Mouse (Mus musculus) hindbrain, embryonic 16.5 days (tissue): ENCODE data around the gene Gmfg. TPM values are rescaled to one million over a fixed set of nuclear protein-coding genes. Genes with fewer than 3 reads are reported as not detected.

ENCODE experiments used
- ATAC-seq: fragments of 200-750 bp; cut with Nextera tagmentation; 2 replicates; pipeline ENCODE4 v1.8.0; 2017; ENCODE audit warnings: moderate TSS enrichment, moderate library complexity
- H3K27ac ChIP-seq: fragments of 300-500 bp; sonication (generic); 2 replicates; pipeline ENCODE4 v1.5.1; 2014; ENCODE audit warnings: low read depth, mild to moderate bottlenecking, control low read depth, low read length, moderate library complexity
- H3K27me3 ChIP-seq: fragments of 300-500 bp; sonication (generic); replicated peaks from 2 replicates; pipeline ENCODE4 v1.6.1; 2014; ENCODE audit warnings: low read length; ENCODE audit not compliant: control insufficient read depth, insufficient read depth
- H3K36me3 ChIP-seq: fragments of 300-500 bp; sonication (generic); 2 replicates; pipeline ENCODE4 v1.6.1; 2014; ENCODE audit warnings: mild to moderate bottlenecking, low read length, moderate library complexity, mixed read lengths; ENCODE audit not compliant: control insufficient read depth, insufficient read depth
- H3K4me1 ChIP-seq: fragments of 300-500 bp; sonication (generic); 2 replicates; pipeline ENCODE4 v1.6.1; 2014; ENCODE audit warnings: low read depth, low read length; ENCODE audit not compliant: control insufficient read depth, insufficient read depth
- H3K4me2 ChIP-seq: fragments of 300-500 bp; sonication (generic); 2 replicates; pipeline ENCODE4 v1.6.1; 2014; ENCODE audit warnings: mild to moderate bottlenecking, low read length, control low read depth, moderate library complexity
- H3K4me3 ChIP-seq: fragments of 300-500 bp; sonication (generic); 2 replicates; pipeline ENCODE4 v1.5.1; 2014; ENCODE audit warnings: mild to moderate bottlenecking, low read length, control low read depth, moderate library complexity
- H3K9ac ChIP-seq: fragments of 300-500 bp; sonication (generic); 2 replicates; pipeline ENCODE4 v1.6.1; 2014; ENCODE audit warnings: low read depth, mild to moderate bottlenecking, control low read depth, low read length, moderate library complexity
- H3K9me3 ChIP-seq: fragments of 300-500 bp; sonication (generic); 2 replicates; pipeline ENCODE4 v1.6.1; 2014; ENCODE audit warnings: mild to moderate bottlenecking, low read length, moderate library complexity; ENCODE audit not compliant: control insufficient read depth
- WGBS: fragments of 180-500 bp; shearing (Covaris S2); extraction: QIAGEN DNeasy Blood & Tissue Kit; methylation state at CpG from one replicate; pipeline ENCODE4 v1.1.7; 2014; 5-methylcytosine and 5-hydroxymethylcytosine counted together
- polyA plus RNA-seq: library from polyadenylated mRNA; unstranded; fragments of >200 nt; fragmentation: Nextera tagmentation; extraction: Ambion mirVana; gene quantifications from 2 replicates; pipeline ENCODE4 v1.2.1, GENCODE M21; 2015

Gmfg gene
- polyA plus RNA-seq, 1 experiment from 2014 or later: 3.8 TPM

GRCm38 (mm10) chr7:28401942-28402341 is 35.3 kb upstream of the Gmfg start:
- Histone ChIP-seq H3K9ac (no peak overlapping the region), H3K36me3 (peaks cover 77% of the 10 kb centered on the region), H3K4me2 (no peak overlapping the region), H3K27ac (no peak overlapping the region), H3K9me3 (no peaks in the 10 kb centered on the region), H3K27me3 (no peaks in the 10 kb centered on the region), H3K4me3 (no peak overlapping the region), H3K4me1 (no peaks in the 10 kb centered on the region)
- ATAC-seq: no peak
- WGBS: 85% methylated on average over 3 of the region's 3 CpGs

- H3K36me3 ChIP-seq: peaks cover 40% of the 10 kb centered on the region
- 95% methylated on average over 3 of the region's 3 CpGs for WGBS
- no peak for ATAC-seq
- H3K9ac ChIP-seq: no peak overlapping the region
- H3K9me3 ChIP-seq: no peaks in the 10 kb centered on the region
- no peak overlapping the region for H3K4me3 ChIP-seq
- H3K27me3 ChIP-seq: no peaks in the 10 kb centered on the region
- no peak overlapping the region for H3K4me2 ChIP-seq
- no peaks in the 10 kb centered on the region for H3K4me1 ChIP-seq
- no peak overlapping the region for H3K27ac ChIP-seq
Measured at GRCm38 (mm10) chr7:28410841-28411475, 26.3 kb upstream of the Gmfg start.

GRCm38 (mm10) chr7:28412826-28413225 is 24.4 kb upstream of the Gmfg start:
- no peaks in the 10 kb centered on the region for H3K27me3 ChIP-seq
- no peaks in the 10 kb centered on the region for H3K4me1 ChIP-seq
- H3K9me3 ChIP-seq: no peaks in the 10 kb centered on the region
- H3K9ac ChIP-seq: no peak overlapping the region
- no peak overlapping the region for H3K27ac ChIP-seq
- no peak overlapping the region for H3K4me2 ChIP-seq
- 88% methylated on average over 4 of the region's 4 CpGs for WGBS
- H3K36me3 ChIP-seq: peaks cover 23% of the 10 kb centered on the region
- H3K4me3 ChIP-seq: no peak overlapping the region
- no peak for ATAC-seq

GRCm38 (mm10) chr7:28417368-28417767 is 19.9 kb upstream of the Gmfg start:
- Histone ChIP-seq H3K4me1 (no peaks in the 10 kb centered on the region), H3K9me3 (no peaks in the 10 kb centered on the region), H3K9ac (no peak overlapping the region), H3K36me3 (peaks cover 21% of the 10 kb centered on the region), H3K27me3 (no peaks in the 10 kb centered on the region), H3K27ac (no peak overlapping the region), H3K4me2 (no peak overlapping the region), H3K4me3 (no peak overlapping the region)
- no peak for ATAC-seq

GRCm38 (mm10) chr7:28418096-28418670 is 19.1 kb upstream of the Gmfg start:
- Histone ChIP-seq H3K4me2 (no peak overlapping the region), H3K4me3 (no peak overlapping the region), H3K27me3 (no peaks in the 10 kb centered on the region), H3K36me3 (peaks cover 25% of the 10 kb centered on the region), H3K4me1 (no peaks in the 10 kb centered on the region), H3K9ac (no peak overlapping the region), H3K9me3 (no peaks in the 10 kb centered on the region), H3K27ac (no peak overlapping the region)
- WGBS: 66% methylated on average over 8 of the region's 8 CpGs
- peak; percentile 71 for ATAC-seq

- H3K4me3 ChIP-seq: no peak overlapping the region
- no peak overlapping the region for H3K4me2 ChIP-seq
- H3K9ac ChIP-seq: no peak overlapping the region
- no peaks in the 10 kb centered on the region for H3K9me3 ChIP-seq
- H3K27ac ChIP-seq: no peak overlapping the region
- no peaks in the 10 kb centered on the region for H3K27me3 ChIP-seq
- H3K36me3 ChIP-seq: peaks cover 22% of the 10 kb centered on the region
- H3K4me1 ChIP-seq: no peaks in the 10 kb centered on the region
- 100% methylated on average over 2 of the region's 2 CpGs for WGBS
- ATAC-seq: no peak
Measured at GRCm38 (mm10) chr7:28419416-28419815, 17.8 kb upstream of the Gmfg start.

- H3K27ac ChIP-seq: no peak overlapping the region
Measured at GRCm38 (mm10) chr7:28423018-28423417, 14.2 kb upstream of the Gmfg start.

GRCm38 (mm10) chr7:28427738-28428137 is 9.5 kb upstream of the Gmfg start:
- Histone ChIP-seq H3K4me1 (peaks cover 8% of the 10 kb centered on the region), H3K27ac (no peak overlapping the region), H3K27me3 (no peaks in the 10 kb centered on the region), H3K9ac (no peak overlapping the region), H3K4me3 (no peak overlapping the region), H3K4me2 (no peak overlapping the region), H3K36me3 (peaks cover 8% of the 10 kb centered on the region), H3K9me3 (no peaks in the 10 kb centered on the region)
- ATAC-seq: no peak

More at GRCm38 (mm10) chr7:28423018-28423417, 14.2 kb upstream of the Gmfg start:
- Histone ChIP-seq H3K4me2 (no peak overlapping the region), H3K27me3 (no peaks in the 10 kb centered on the region), H3K9me3 (no peaks in the 10 kb centered on the region), H3K4me3 (no peak overlapping the region), H3K4me1 (no peaks in the 10 kb centered on the region), H3K9ac (no peak overlapping the region), H3K36me3 (peaks cover 18% of the 10 kb centered on the region)
- no peak for ATAC-seq
- WGBS: 92% methylated on average over 1 of the region's 1 CpGs

GRCm38 (mm10) chr7:28430512-28430911 is 6.7 kb upstream of the Gmfg start:
- Histone ChIP-seq H3K4me2 (no peak overlapping the region), H3K9me3 (no peaks in the 10 kb centered on the region), H3K27me3 (no peaks in the 10 kb centered on the region), H3K4me3 (no peak overlapping the region), H3K36me3 (no peaks in the 10 kb centered on the region), H3K9ac (no peak overlapping the region), H3K4me1 (peaks cover 34% of the 10 kb centered on the region), H3K27ac (no peak overlapping the region)
- WGBS: 90% methylated on average over 1 of the region's 1 CpGs
- no peak for ATAC-seq
